Mouse (Mus musculus) lung, adult 2 months (tissue): ENCODE data around the gene Nipal1.

Source experiments
- CTCF ChIP-seq: fragments of 200-500 bp; IDR thresholded peaks from 2 replicates; pipeline ENCODE4 v1.5.1; 2011; ENCODE audit warnings: mild to moderate bottlenecking, low read length, control low read depth; ENCODE audit not compliant: insufficient read depth
- POLR2A ChIP-seq: fragments of 200-500 bp; IDR thresholded peaks from 2 replicates; pipeline ENCODE4 v1.6.1; 2011; ENCODE audit warnings: low read depth, mild to moderate bottlenecking, control low read depth, low read length, borderline replicate concordance; ENCODE audit errors: extremely low read depth

GRCm38 (mm10) chr5:72603138-72603537 is 44.5 kb upstream of the Nipal1 start:
- no peak for TF ChIP-seq POLR2A
- TF ChIP-seq CTCF, result no peak
